Mouse (Mus musculus) liver, embryonic 12.5 days (tissue): Measurements from ENCODE around the gene Sptbn1. TPM values are rescaled to one million over a fixed set of nuclear protein-coding genes. Genes with fewer than 3 reads are reported as not detected.

Source experiments
- ATAC-seq: fragments of 200-750 bp; cut with Nextera tagmentation; 2 replicates; pipeline ENCODE4 v1.8.0; 2017; ENCODE audit warnings: moderate number of reproducible peaks, mild to moderate bottlenecking, moderate library complexity
- H3K27ac ChIP-seq: fragments of 300-500 bp; sonication (generic); 2 replicates; pipeline ENCODE4 v1.5.1; 2016; ENCODE audit warnings: mild to moderate bottlenecking
- H3K27me3 ChIP-seq: fragments of 300-500 bp; sonication (generic); replicated peaks from 2 replicates; pipeline ENCODE4 v1.6.1; 2016; ENCODE audit warnings: mild to moderate bottlenecking, moderate library complexity
- H3K36me3 ChIP-seq: fragments of 300-500 bp; sonication (generic); 2 replicates; pipeline ENCODE4 v1.6.1; 2016; ENCODE audit warnings: mild to moderate bottlenecking, moderate library complexity
- H3K4me1 ChIP-seq: fragments of 300-500 bp; sonication (generic); 2 replicates; pipeline ENCODE4 v1.6.1; 2016
- H3K4me2 ChIP-seq: fragments of 300-500 bp; sonication (generic); 2 replicates; pipeline ENCODE4 v1.6.1; 2016; ENCODE audit warnings: mild to moderate bottlenecking, moderate library complexity
- H3K4me3 ChIP-seq: fragments of 300-500 bp; sonication (generic); 2 replicates; pipeline ENCODE4 v1.5.1; 2016; ENCODE audit warnings: mild to moderate bottlenecking, moderate library complexity
- H3K9ac ChIP-seq: fragments of 300-500 bp; sonication (generic); 2 replicates; pipeline ENCODE4 v1.6.1; 2016; ENCODE audit warnings: mild to moderate bottlenecking, moderate library complexity
- H3K9me3 ChIP-seq: fragments of 300-500 bp; sonication (generic); replicated peaks from 2 replicates; pipeline ENCODE4 v1.6.1; 2016; ENCODE audit warnings: mild to moderate bottlenecking, moderate library complexity
- WGBS: fragments of 180-500 bp; shearing (Covaris S2); methylation state at CpG from one replicate; pipeline ENCODE4 v1.1.7; 2016; ENCODE audit not compliant: insufficient replicate concordance; 5-methylcytosine and 5-hydroxymethylcytosine counted together
- polyA plus RNA-seq: library from polyadenylated mRNA; unstranded; fragments of >200 nt; fragmentation: Nextera tagmentation; extraction: Ambion mirVana; gene quantifications from 2 replicates; pipeline ENCODE4 v1.2.1, GENCODE M21; 2016

The Sptbn1 gene
- polyA plus RNA-seq, 1 experiment from 2014 or later, result 24.2 TPM

GRCm38 (mm10) chr11:30134058-30134457 is 133.9 kb downstream of the Sptbn1 start:
- H3K4me1 ChIP-seq, result no peaks in the 10 kb centered on the region
- no peak overlapping the region for H3K9ac ChIP-seq
- WGBS, result 45% methylated on average over 1 of the region's 1 CpGs
- no peaks in the 10 kb centered on the region for H3K9me3 ChIP-seq
- no peak overlapping the region for H3K4me3 ChIP-seq
- peaks cover 75% of the 10 kb centered on the region for H3K36me3 ChIP-seq
- H3K27me3 ChIP-seq, result no peaks in the 10 kb centered on the region
- no peak for ATAC-seq
- H3K4me2 ChIP-seq, result no peak overlapping the region
- H3K27ac ChIP-seq, result no peak overlapping the region

- ATAC-seq, result no peak
- H3K4me3 ChIP-seq, result no peak overlapping the region
- H3K27ac ChIP-seq, result no peak overlapping the region
- H3K4me2 ChIP-seq, result no peak overlapping the region
- H3K27me3 ChIP-seq, result no peaks in the 10 kb centered on the region
- H3K9ac ChIP-seq, result no peak overlapping the region
- H3K4me1 ChIP-seq, result no peaks in the 10 kb centered on the region
- H3K36me3 ChIP-seq, result peaks cover 74% of the 10 kb centered on the region
- H3K9me3 ChIP-seq, result no peaks in the 10 kb centered on the region
- whole genome bisulfite sequencing, result 75% methylated on average over 6 of the region's 6 CpGs
Observed at GRCm38 (mm10) chr11:30132581-30132980, 135.4 kb downstream of the Sptbn1 start.

- 57% methylated on average over 4 of the region's 4 CpGs for WGBS
- no peaks in the 10 kb centered on the region for H3K4me1 ChIP-seq
- H3K9me3 ChIP-seq, result no peaks in the 10 kb centered on the region
- peaks cover 69% of the 10 kb centered on the region for H3K36me3 ChIP-seq
- no peak overlapping the region for H3K9ac ChIP-seq
- no peak overlapping the region for H3K4me2 ChIP-seq
- ATAC-seq, result no peak
- H3K4me3 ChIP-seq, result no peak overlapping the region
- H3K27ac ChIP-seq, result no peak overlapping the region
- H3K27me3 ChIP-seq, result no peaks in the 10 kb centered on the region
Observed at GRCm38 (mm10) chr11:30131640-30132039, 136.3 kb downstream of the Sptbn1 start.

- ATAC-seq, result no peak
- H3K4me3 ChIP-seq, result no peak overlapping the region
- no peaks in the 10 kb centered on the region for H3K4me1 ChIP-seq
- H3K27ac ChIP-seq, result no peak overlapping the region
- no peak overlapping the region for H3K9ac ChIP-seq
- peaks cover 60% of the 10 kb centered on the region for H3K36me3 ChIP-seq
- no peaks in the 10 kb centered on the region for H3K27me3 ChIP-seq
- no peak overlapping the region for H3K4me2 ChIP-seq
- 49% methylated on average over 7 of the region's 7 CpGs for WGBS
- H3K9me3 ChIP-seq, result no peaks in the 10 kb centered on the region
Observed at GRCm38 (mm10) chr11:30129339-30129738, 138.6 kb downstream of the Sptbn1 start.

- Histone ChIP-seq H3K27me3 (no peaks in the 10 kb centered on the region), H3K9me3 (no peaks in the 10 kb centered on the region), H3K9ac (no peak overlapping the region), H3K27ac (no peak overlapping the region), H3K4me2 (no peak overlapping the region), H3K4me3 (no peak overlapping the region), H3K4me1 (no peaks in the 10 kb centered on the region), H3K36me3 (peaks cover 63% of the 10 kb centered on the region)
- ATAC-seq, result no peak
- WGBS, result 70% methylated on average over 1 of the region's 1 CpGs
Observed at GRCm38 (mm10) chr11:30126840-30127239, 141.1 kb downstream of the Sptbn1 start.

GRCm38 (mm10) chr11:30118038-30118437 is 149.9 kb downstream of the Sptbn1 start:
- Histone ChIP-seq H3K4me2 (no peak overlapping the region), H3K9ac (no peak overlapping the region), H3K27me3 (no peaks in the 10 kb centered on the region), H3K9me3 (no peaks in the 10 kb centered on the region), H3K27ac (no peak overlapping the region), H3K4me3 (no peak overlapping the region), H3K36me3 (peaks cover 88% of the 10 kb centered on the region), H3K4me1 (no peaks in the 10 kb centered on the region)
- no peak for ATAC-seq
- 80% methylated on average over 4 of the region's 4 CpGs for WGBS

- Histone ChIP-seq H3K4me1 (no peaks in the 10 kb centered on the region), H3K27me3 (no peaks in the 10 kb centered on the region), H3K9ac (no peak overlapping the region), H3K4me3 (no peak overlapping the region), H3K36me3 (peaks cover 81% of the 10 kb centered on the region), H3K9me3 (no peaks in the 10 kb centered on the region), H3K27ac (no peak overlapping the region), H3K4me2 (no peak overlapping the region)
- 72% methylated on average over 2 of the region's 2 CpGs for WGBS
- ATAC-seq, result no peak
Observed at GRCm38 (mm10) chr11:30113631-30114030, 154.3 kb downstream of the Sptbn1 start.

GRCm38 (mm10) chr11:30110634-30111033 is 157.3 kb downstream of the Sptbn1 start:
- H3K36me3 ChIP-seq, result peaks cover 66% of the 10 kb centered on the region
- no peak overlapping the region for H3K27ac ChIP-seq

GRCm38 (mm10) chr11:30104177-30104576 is 163.8 kb downstream of the Sptbn1 start:
- no peak overlapping the region for H3K9ac ChIP-seq
- no peaks in the 10 kb centered on the region for H3K4me1 ChIP-seq
- H3K36me3 ChIP-seq, result peaks cover 60% of the 10 kb centered on the region
- H3K4me2 ChIP-seq, result no peak overlapping the region
- 80% methylated on average over 10 of the region's 10 CpGs for WGBS
- no peak overlapping the region for H3K4me3 ChIP-seq
- no peak for ATAC-seq
- no peaks in the 10 kb centered on the region for H3K9me3 ChIP-seq
- H3K27me3 ChIP-seq, result no peaks in the 10 kb centered on the region
- H3K27ac ChIP-seq, result no peak overlapping the region

More at GRCm38 (mm10) chr11:30110634-30111033, 157.3 kb downstream of the Sptbn1 start:
- WGBS, result 90% methylated on average over 7 of the region's 7 CpGs
- Histone ChIP-seq H3K27me3 (no peaks in the 10 kb centered on the region), H3K9ac (no peak overlapping the region), H3K9me3 (no peaks in the 10 kb centered on the region), H3K4me3 (no peak overlapping the region), H3K4me2 (no peak overlapping the region), H3K4me1 (no peaks in the 10 kb centered on the region)
- ATAC-seq, result no peak

GRCm38 (mm10) chr11:30102594-30102993 is 165.4 kb downstream of the Sptbn1 start:
- Histone ChIP-seq H3K4me3 (no peak overlapping the region), H3K4me1 (no peaks in the 10 kb centered on the region), H3K36me3 (peaks cover 50% of the 10 kb centered on the region), H3K27ac (no peak overlapping the region), H3K9me3 (no peaks in the 10 kb centered on the region), H3K9ac (no peak overlapping the region), H3K27me3 (no peaks in the 10 kb centered on the region), H3K4me2 (no peak overlapping the region)
- WGBS, result 64% methylated on average over 2 of the region's 2 CpGs
- ATAC-seq, result no peak

- Histone ChIP-seq H3K9ac (no peak overlapping the region), H3K4me3 (no peak overlapping the region), H3K4me2 (no peak overlapping the region), H3K27me3 (no peaks in the 10 kb centered on the region), H3K27ac (no peak overlapping the region), H3K9me3 (no peaks in the 10 kb centered on the region), H3K4me1 (no peaks in the 10 kb centered on the region), H3K36me3 (peaks cover 57% of the 10 kb centered on the region)
- whole genome bisulfite sequencing, result 64% methylated on average over 1 of the region's 1 CpGs
- no peak for ATAC-seq
Observed at GRCm38 (mm10) chr11:30101796-30102195, 166.2 kb downstream of the Sptbn1 start.

- Histone ChIP-seq H3K4me2 (no peak overlapping the region), H3K4me3 (no peak overlapping the region), H3K9me3 (no peaks in the 10 kb centered on the region), H3K4me1 (no peaks in the 10 kb centered on the region), H3K27me3 (no peaks in the 10 kb centered on the region), H3K27ac (no peak overlapping the region), H3K36me3 (peaks cover 53% of the 10 kb centered on the region), H3K9ac (no peak overlapping the region)
- ATAC-seq, result no peak
- whole genome bisulfite sequencing, result 82% methylated on average over 2 of the region's 2 CpGs
Observed at GRCm38 (mm10) chr11:30101162-30101561, 166.8 kb downstream of the Sptbn1 start.

- H3K4me3 ChIP-seq, result no peak overlapping the region
- 31% methylated on average over 6 of the region's 6 CpGs for WGBS
- H3K4me2 ChIP-seq, result no peak overlapping the region
- H3K4me1 ChIP-seq, result no peaks in the 10 kb centered on the region
- H3K9me3 ChIP-seq, result no peaks in the 10 kb centered on the region
- no peak overlapping the region for H3K27ac ChIP-seq
- no peak for ATAC-seq
- no peaks in the 10 kb centered on the region for H3K27me3 ChIP-seq
- peaks cover 46% of the 10 kb centered on the region for H3K36me3 ChIP-seq
- no peak overlapping the region for H3K9ac ChIP-seq
Observed at GRCm38 (mm10) chr11:30099916-30100315, 168.1 kb downstream of the Sptbn1 start.
